14 mouse cellular contexts compared by ENCODE assay signal in the genomic region with DNA sequence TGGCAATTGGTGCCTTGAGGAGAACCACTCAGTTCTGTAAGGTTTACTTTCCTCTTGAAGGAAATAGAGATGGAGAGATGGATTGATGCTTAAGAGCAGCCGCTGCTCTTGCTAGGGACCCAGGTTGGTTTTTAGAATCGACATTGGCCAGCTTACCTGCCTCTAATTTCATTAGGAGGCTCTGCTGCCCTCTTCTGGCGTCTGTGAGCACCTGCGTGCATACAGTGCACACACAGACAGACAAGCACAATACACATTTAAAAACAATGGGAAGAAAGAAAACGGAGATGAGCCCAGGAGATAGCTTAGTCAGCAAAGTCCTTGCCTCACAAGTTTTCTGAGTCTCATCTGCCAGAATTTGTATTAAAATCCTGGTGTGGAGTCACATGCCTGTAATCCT.
DNase-seq lines count a peak whose midpoint lies in the region; ATAC-seq and TF ChIP-seq lines count a peak whose summit lies in the region.
"Had no signal": no experiment of that assay in that cellular context is flagged by ENCODE, and none has a peak within 500 bp of the region (broad histone marks: within the 10 kb centered on the region; RNA-seq: fewer than 3 reads in every experiment).

No protein-coding gene starts in this region.

- 85% methylated on average over 5 of the region's 5 CpGs for WGBS in limb, embryonic 11.5 days

- no peak overlapping the region for H3K4me3 ChIP-seq in layer of hippocampus, adult 2 months
- no peak overlapping the region for H3K4me3 ChIP-seq in ES-E14 (ENCODE audit: insufficient read depth in 1 of 2, low read depth in 1 of 2, low read length in 2 of 2, poor library complexity in 1 of 2, severe bottlenecking in 1 of 2)
- H3K4me3 ChIP-seq in limb, embryonic 11.5 days (ENCODE audit: low read depth, low read length) = no peak overlapping the region
- H3K4me3 ChIP-seq: embryonic facial prominence, embryonic 12.5 days; kidney, embryonic 15.5 days had no signal

- no peak overlapping the region for H3K9ac ChIP-seq in ES-E14 (ENCODE audit: insufficient read depth, low read depth, low read length, poor library complexity, severe bottlenecking)
- H3K9ac ChIP-seq in limb, embryonic 11.5 days (ENCODE audit: low read length) = no peak overlapping the region
- H3K9ac ChIP-seq: embryonic facial prominence, embryonic 12.5 days; kidney, embryonic 15.5 days had no signal

- peaks cover 0 to 3% of the 10 kb centered on the region in 2 experiments; a peak in 1 of 4 replicates for H3K4me1 ChIP-seq in ES-E14 (ENCODE audit: control insufficient read depth in 2 of 2, insufficient read depth in 2 of 2, low read length in 2 of 2, poor library complexity in 1 of 2)
- H3K4me1 ChIP-seq in limb, embryonic 11.5 days (ENCODE audit: control insufficient read depth, insufficient read depth, low read length) = no peaks in the 10 kb centered on the region
- H3K4me1 ChIP-seq: embryonic facial prominence, embryonic 12.5 days had no signal

- ATAC-seq in limb, embryonic 11.5 days (ENCODE audit: insufficient number of reproducible peaks, low FRiP score, low TSS enrichment, low read depth) = no peak
- ATAC-seq: activated CD4-positive, CD25-positive, alpha-beta regulatory T cell, adult 4 months had no signal

- no peak overlapping the region for H3K4me2 ChIP-seq in limb, embryonic 11.5 days (ENCODE audit: low read depth, severe bottlenecking)
- H3K4me2 ChIP-seq: embryonic facial prominence, embryonic 12.5 days; kidney, embryonic 15.5 days had no signal

- H3K27me3 ChIP-seq in limb, embryonic 11.5 days (ENCODE audit: control insufficient read depth, insufficient read depth, low read length) = no peaks in the 10 kb centered on the region
- H3K27me3 ChIP-seq: embryonic facial prominence, embryonic 12.5 days; kidney, embryonic 15.5 days had no signal

- no peaks in the 10 kb centered on the region for H3K36me3 ChIP-seq in ES-E14 (ENCODE audit: control insufficient read depth, insufficient read depth, low read length, poor library complexity, severe bottlenecking)
- H3K36me3 ChIP-seq in limb, embryonic 11.5 days (ENCODE audit: control insufficient read depth, insufficient read depth, low read length) = no peaks in the 10 kb centered on the region
- H3K36me3 ChIP-seq: embryonic facial prominence, embryonic 12.5 days; kidney, embryonic 15.5 days had no signal

- no peaks in the 10 kb centered on the region for H3K9me3 ChIP-seq in ES-E14 (ENCODE audit: control insufficient read depth, insufficient read depth, low read depth, low read length)
- H3K9me3 ChIP-seq in limb, embryonic 11.5 days (ENCODE audit: control insufficient read depth, low read length) = no peaks in the 10 kb centered on the region
- H3K9me3 ChIP-seq: embryonic facial prominence, embryonic 12.5 days; kidney, embryonic 15.5 days had no signal

- in situ Hi-C loops in ES-E14 (cut with MboI; ENCODE audit: low sequenced_read_pairs in 2 of 2, unreplicated experiment in 2 of 2) = no loop called here

- DNase-seq in cerebellum, postnatal 10 days = peak; percentile 17 to 38
- DNase-seq in cerebellum, adult 9-11 months = no peak
- no peak for DNase-seq in layer of hippocampus, adult 2 months (ENCODE audit: low spot score in 2 of 2)
- DNase-seq in layer of hippocampus, adult 11-12 months (ENCODE audit: low spot score) = no peak
- peak; percentile 65 for DNase-seq in ES-E14 (ENCODE audit: low read depth, low spot score)
- DNase-seq in limb, embryonic 11.5 days (ENCODE audit: low spot score) = peak; percentile 36
- no peak for DNase-seq in spleen, postnatal 4 days (ENCODE audit: low spot score in 2 of 2)
- no peak for DNase-seq in urinary bladder, postnatal 14 days (ENCODE audit: low spot score)
- DNase-seq: lung, postnatal 4 days; right cerebral cortex, postnatal 25 days; thymus, adult 18-20 months had no signal

- H3K27ac ChIP-seq in layer of hippocampus, adult 2 months = peak overlapping the region; percentile 58; the same call in 1 of the 2 replicates
- no peak overlapping the region for H3K27ac ChIP-seq in ES-E14 (ENCODE audit: insufficient read depth, low read depth, low read length, poor library complexity, severe bottlenecking)
- H3K27ac ChIP-seq in limb, embryonic 11.5 days (replicated peaks; ENCODE audit: low read depth, low read length) = no peak overlapping the region
- H3K27ac ChIP-seq: embryonic facial prominence, embryonic 12.5 days; kidney, embryonic 15.5 days had no signal

- peak; percentile 65 for TF ChIP-seq CTCF in layer of hippocampus, adult 2 months (conservative IDR thresholded peaks at IDR 0.05)

TF ChIP-seq in ES-E14, 5 proteins besides CTCF, POLR2A, EP300 and RAD21:
- TF ChIP-seq ZNF384 (IDR thresholded peaks at IDR 0.05; ENCODE audit: low read depth, low read length) (no peak), CHD2 (IDR thresholded peaks at IDR 0.05; ENCODE audit: low read depth, low read length) (no peak), ZC3H11A (IDR thresholded peaks at IDR 0.05; ENCODE audit: borderline replicate concordance, low read depth, low read length) (no peak), HCFC1 (IDR thresholded peaks at IDR 0.05; ENCODE audit: borderline replicate concordance, insufficient read depth, low read length) (no peak), MAFK (IDR thresholded peaks at IDR 0.05; ENCODE audit: insufficient read depth, low read depth, low read length) (peak; percentile 87)
TF ChIP-seq in ES-E14: peak in this region for 1.

Comparison
In these comparisons a context has a peak if more than half of its experiments do, and no peak if none do; other contexts are left out.
1. DNase-seq: peak in cerebellum, postnatal 10 days (2 of 2), ES-E14 (single experiment) and limb, embryonic 11.5 days (single experiment); none in cerebellum, adult 9-11 months (single experiment), layer of hippocampus, adult 2 months (0 of 2), layer of hippocampus, adult 11-12 months (single experiment), spleen, postnatal 4 days (0 of 2) and urinary bladder, postnatal 14 days (single experiment).